Mouse (Mus musculus) cerebellum, adult 11 months (tissue): ENCODE results near the gene Themis.

Experiments
- DNase-seq: peaks from one replicate; pipeline ENCODE4 v3.0.0; 2022

Gene Themis

GRCm38 (mm10) chr10:28811928-28812570 lies 143.9 kb downstream of the Themis start:
- no peak for DNase-seq

- no peak for DNase-seq
Measured at GRCm38 (mm10) chr10:28812571-28812936, 144.4 kb downstream of the Themis start.

GRCm38 (mm10) chr10:28816160-28816559 lies 148.0 kb downstream of the Themis start:
- no peak for DNase-seq

- no peak for DNase-seq
Measured at GRCm38 (mm10) chr10:28822320-28822719, 154.2 kb downstream of the Themis start.

GRCm38 (mm10) chr10:28842605-28843004 lies 174.4 kb downstream of the Themis start:
- no peak for DNase-seq

- peak; percentile 24 for DNase-seq
Measured at GRCm38 (mm10) chr10:28843755-28844717, 175.9 kb downstream of the Themis start.

GRCm38 (mm10) chr10:28856154-28856553 lies 188.0 kb downstream of the Themis start:
- DNase-seq, result no peak

GRCm38 (mm10) chr10:28870580-28871354 lies 202.6 kb downstream of the Themis start:
- DNase-seq, result no peak

GRCm38 (mm10) chr10:28874605-28875004 lies 206.4 kb downstream of the Themis start:
- DNase-seq, result no peak

- DNase-seq, result no peak
Measured at GRCm38 (mm10) chr10:28887643-28888042, 219.5 kb downstream of the Themis start.

- DNase-seq, result no peak
Measured at GRCm38 (mm10) chr10:28890886-28891285, 222.7 kb downstream of the Themis start.

GRCm38 (mm10) chr10:28898351-28898750 lies 230.2 kb downstream of the Themis start:
- DNase-seq, result no peak
